Mouse (Mus musculus) ovary, postnatal 36 days (tissue): ENCODE results near the gene Tnni2.

ENCODE experiments used
- DNase-seq: peaks from one replicate; pipeline ENCODE4 v3.0.0; 2022; ENCODE audit warnings: low spot score, mixed read lengths

Gene Tnni2

GRCm38 (mm10) chr7:142482256-142482609 lies 40.6 kb downstream of the Tnni2 start:
- no peak for DNase-seq

GRCm38 (mm10) chr7:142483136-142483535 lies 41.5 kb downstream of the Tnni2 start:
- DNase-seq, result no peak

GRCm38 (mm10) chr7:142484780-142485179 lies 43.2 kb downstream of the Tnni2 start:
- no peak for DNase-seq

GRCm38 (mm10) chr7:142486751-142487162 lies 45.1 kb downstream of the Tnni2 start:
- no peak for DNase-seq

- no peak for DNase-seq
Observed at GRCm38 (mm10) chr7:142487341-142487859, 45.8 kb downstream of the Tnni2 start.

GRCm38 (mm10) chr7:142488053-142488452 lies 46.4 kb downstream of the Tnni2 start:
- no peak for DNase-seq

- no peak for DNase-seq
Observed at GRCm38 (mm10) chr7:142493535-142493934, 51.9 kb downstream of the Tnni2 start.
